Mouse (Mus musculus): ENCODE measurements around the gene Tex38. TPM values are rescaled to one million over a fixed set of nuclear protein-coding genes. Genes with fewer than 3 reads are reported as not detected.

The Tex38 gene
- polyA plus RNA-seq, 1 experiment, result 0.32 TPM

Other genes with a start within 250 kb of the Tex38 start
- gene Cyp4a31, start 217.4 kb downstream of the Tex38 start, polyA plus RNA-seq (2012; rRNA removed), result not detected in 2 replicates
- gene Cyp4a32, start 180.0 kb downstream of the Tex38 start, polyA plus RNA-seq (2012; rRNA removed), result not detected in 2 replicates
- gene Cyp4b1, start 133.3 kb downstream of the Tex38 start, polyA plus RNA-seq (2012; rRNA removed), result 32.9 and 138 TPM in 2 replicates
- gene Efcab14, start 43.3 kb downstream of the Tex38 start, polyA plus RNA-seq (2012; rRNA removed), result 19.1 and 38.2 TPM in 2 replicates
- 15.0 and 24.4 TPM in 2 replicates for gene Atpaf1, start 3.8 kb upstream of the Tex38 start, polyA plus RNA-seq (2012; rRNA removed)
- 16.7 and 62.4 TPM in 2 replicates for gene Mob3c, start 47.1 kb upstream of the Tex38 start, polyA plus RNA-seq (2012; rRNA removed)
- 23.6 and 39.7 TPM in 2 replicates for gene Mknk1, start 58.2 kb upstream of the Tex38 start, polyA plus RNA-seq (2012; rRNA removed)
- not detected in 2 replicates for gene Kncn, start 103.4 kb upstream of the Tex38 start, polyA plus RNA-seq (2012; rRNA removed)
- gene 6430628N08Rik, start 109.6 kb upstream of the Tex38 start, polyA plus RNA-seq (2012; rRNA removed), result not detected in 2 replicates
- gene Dmbx1, start 158.9 kb upstream of the Tex38 start, polyA plus RNA-seq (2012; rRNA removed), result not detected in 2 replicates
- gene Faah, start 236.9 kb upstream of the Tex38 start, polyA plus RNA-seq (2012; rRNA removed), result 58.1 and 79.3 TPM in 2 replicates